Mouse (Mus musculus) lung, embryonic 14.5 days (tissue): ENCODE results near the gene Tmbim7. TPM values are rescaled to one million over a fixed set of nuclear protein-coding genes. Genes with fewer than 3 reads are reported as not detected.

Source experiments
- ATAC-seq: fragments of 200-750 bp; cut with Nextera tagmentation; 2 replicates; pipeline ENCODE4 v1.8.0; 2017; ENCODE audit warnings: mild to moderate bottlenecking, moderate TSS enrichment, moderate library complexity; ENCODE audit not compliant: insufficient read depth
- DNase-seq: peaks from one replicate; pipeline ENCODE4 v3.0.0-alpha.2; 2015
- H3K27ac ChIP-seq: fragments of 300-500 bp; sonication (generic); 2 replicates; pipeline ENCODE4 v1.5.1; 2014; ENCODE audit warnings: low read depth, mild to moderate bottlenecking, moderate library complexity
- H3K27me3 ChIP-seq: fragments of 300-500 bp; sonication (generic); 2 replicates; pipeline ENCODE4 v1.6.1; 2014; ENCODE audit warnings: low read length, control low read depth; ENCODE audit not compliant: insufficient read depth
- H3K36me3 ChIP-seq: fragments of 300-500 bp; sonication (generic); 2 replicates; pipeline ENCODE4 v1.6.1; 2014; ENCODE audit warnings: control low read depth; ENCODE audit not compliant: insufficient read depth
- H3K4me1 ChIP-seq: fragments of 300-500 bp; sonication (generic); 2 replicates; pipeline ENCODE4 v1.6.1; 2014; ENCODE audit warnings: antibody characterized with exemption, control low read depth; ENCODE audit not compliant: insufficient read depth
- H3K4me2 ChIP-seq: fragments of 300-500 bp; sonication (generic); 2 replicates; pipeline ENCODE4 v1.6.1; 2014; ENCODE audit warnings: mild to moderate bottlenecking
- H3K4me3 ChIP-seq: fragments of 300-500 bp; sonication (generic); 2 replicates; pipeline ENCODE4 v1.5.1; 2014; ENCODE audit warnings: low read depth, low read length
- H3K9ac ChIP-seq: fragments of 300-500 bp; sonication (generic); 2 replicates; pipeline ENCODE4 v1.6.1; 2014
- H3K9me3 ChIP-seq: fragments of 300-500 bp; sonication (generic); 2 replicates; pipeline ENCODE4 v1.6.1; 2016; ENCODE audit warnings: low read depth, low read length, control low read depth
- CTCF ChIP-seq: IDR thresholded peaks from 2 replicates; pipeline ENCODE4 v1.5.1; 2016; ENCODE audit warnings: antibody characterized with exemption, low read depth
- WGBS: fragments of 180-500 bp; shearing (Covaris S2); extraction: QIAGEN DNeasy Blood & Tissue Kit; methylation state at CpG from one replicate; pipeline ENCODE4 v1.1.7; 2014; 5-methylcytosine and 5-hydroxymethylcytosine counted together
- polyA plus RNA-seq: library from polyadenylated mRNA; unstranded; fragments of >200 nt; fragmentation: Nextera tagmentation; extraction: Ambion mirVana; gene quantifications from 2 replicates; pipeline ENCODE4 v1.2.1, GENCODE M21; 2014

Gene Tmbim7
- polyA plus RNA-seq, 1 experiment from 2014 or later, result not detected

GRCm38 (mm10) chr5:3695191-3695590 is 44.2 kb downstream of the Tmbim7 start:
- no peaks in the 10 kb centered on the region for H3K4me1 ChIP-seq
- no peak overlapping the region for H3K9ac ChIP-seq
- 79% methylated on average over 4 of the region's 4 CpGs for WGBS
- H3K27me3 ChIP-seq, result no peaks in the 10 kb centered on the region
- H3K36me3 ChIP-seq, result peaks cover 38% of the 10 kb centered on the region
- H3K4me2 ChIP-seq, result no peak overlapping the region
- no peaks in the 10 kb centered on the region for H3K9me3 ChIP-seq
- no peak for DNase-seq
- H3K4me3 ChIP-seq, result no peak overlapping the region
- no peak for TF ChIP-seq CTCF
- H3K27ac ChIP-seq, result no peak overlapping the region
- no peak for ATAC-seq

- 81% methylated on average over 3 of the region's 3 CpGs for WGBS
- no peak overlapping the region for H3K9ac ChIP-seq
- H3K27me3 ChIP-seq, result no peaks in the 10 kb centered on the region
- no peaks in the 10 kb centered on the region for H3K4me1 ChIP-seq
- DNase-seq (no peak), ATAC-seq (no peak)
- no peak overlapping the region for H3K27ac ChIP-seq
- no peak overlapping the region for H3K4me3 ChIP-seq
- no peaks in the 10 kb centered on the region for H3K9me3 ChIP-seq
- no peak for TF ChIP-seq CTCF
- no peak overlapping the region for H3K4me2 ChIP-seq
- peaks cover 42% of the 10 kb centered on the region for H3K36me3 ChIP-seq
Observed at GRCm38 (mm10) chr5:3696031-3696430, 45.0 kb downstream of the Tmbim7 start.

- WGBS, result 90% methylated on average over 5 of the region's 5 CpGs
- Histone ChIP-seq H3K4me3 (no peak overlapping the region), H3K9ac (no peak overlapping the region), H3K27ac (no peak overlapping the region), H3K36me3 (peaks cover 27% of the 10 kb centered on the region; the same call in 1 of the 2 replicates), H3K4me2 (no peak overlapping the region), H3K4me1 (no peaks in the 10 kb centered on the region), H3K27me3 (no peaks in the 10 kb centered on the region), H3K9me3 (no peaks in the 10 kb centered on the region)
- no peak for DNase-seq
- TF ChIP-seq CTCF, result no peak
- ATAC-seq, result no peak
Observed at GRCm38 (mm10) chr5:3700025-3700424, 49.0 kb downstream of the Tmbim7 start.

GRCm38 (mm10) chr5:3702180-3702579 is 51.2 kb downstream of the Tmbim7 start:
- 92% methylated on average over 4 of the region's 4 CpGs for WGBS
- H3K27ac ChIP-seq, result no peak overlapping the region
- no peaks in the 10 kb centered on the region for H3K9me3 ChIP-seq
- H3K27me3 ChIP-seq, result no peaks in the 10 kb centered on the region
- ATAC-seq (no peak), DNase-seq (no peak)
- no peak overlapping the region for H3K4me3 ChIP-seq
- no peak overlapping the region for H3K9ac ChIP-seq
- no peak overlapping the region for H3K4me2 ChIP-seq
- no peaks in the 10 kb centered on the region for H3K4me1 ChIP-seq
- TF ChIP-seq CTCF, result no peak
- H3K36me3 ChIP-seq, result peaks cover 26% of the 10 kb centered on the region; the same call in 1 of the 2 replicates

GRCm38 (mm10) chr5:3715800-3716199 is 64.8 kb downstream of the Tmbim7 start:
- 93% methylated on average over 5 of the region's 5 CpGs for WGBS
- Histone ChIP-seq H3K9ac (no peak overlapping the region), H3K36me3 (peaks cover 34% of the 10 kb centered on the region), H3K4me3 (no peak overlapping the region), H3K27ac (no peak overlapping the region), H3K4me1 (no peaks in the 10 kb centered on the region), H3K4me2 (no peak overlapping the region), H3K27me3 (no peaks in the 10 kb centered on the region), H3K9me3 (no peaks in the 10 kb centered on the region)
- DNase-seq (no peak), ATAC-seq (no peak)
- TF ChIP-seq CTCF, result no peak

- no peak overlapping the region for H3K27ac ChIP-seq
- TF ChIP-seq CTCF, result no peak
- ATAC-seq, result no peak
- WGBS, result 91% methylated on average over 4 of the region's 4 CpGs
- H3K27me3 ChIP-seq, result no peaks in the 10 kb centered on the region
- no peaks in the 10 kb centered on the region for H3K4me1 ChIP-seq
- no peak overlapping the region for H3K4me3 ChIP-seq
- peaks cover 29% of the 10 kb centered on the region for H3K36me3 ChIP-seq
- H3K4me2 ChIP-seq, result no peak overlapping the region
- H3K9ac ChIP-seq, result no peak overlapping the region
- DNase-seq, result no peak
- no peaks in the 10 kb centered on the region for H3K9me3 ChIP-seq
Observed at GRCm38 (mm10) chr5:3719371-3719770, 68.4 kb downstream of the Tmbim7 start.

DNA sequence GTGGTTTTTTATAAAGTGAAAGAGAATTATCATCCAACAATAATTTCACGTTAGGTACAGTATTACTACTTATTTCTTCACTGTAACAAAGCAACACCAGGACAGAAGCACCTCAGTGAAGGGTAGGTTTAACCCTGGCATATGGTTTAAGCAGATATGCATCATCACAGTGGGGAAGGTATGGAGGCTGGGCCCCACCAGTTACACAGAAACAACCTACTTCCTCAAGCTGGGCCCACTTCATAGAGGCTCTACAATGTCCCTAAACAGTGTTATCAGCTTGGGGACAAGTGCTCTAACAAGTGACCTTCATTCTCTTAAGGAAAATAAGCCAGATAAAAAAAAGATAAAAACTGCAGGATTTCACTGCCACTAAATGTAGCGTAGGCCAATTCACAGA is 71.9 kb downstream of the Tmbim7 start:
- Histone ChIP-seq H3K27me3 (no peaks in the 10 kb centered on the region), H3K9me3 (no peaks in the 10 kb centered on the region), H3K4me3 (no peak overlapping the region), H3K4me1 (no peaks in the 10 kb centered on the region), H3K4me2 (no peak overlapping the region), H3K27ac (no peak overlapping the region), H3K36me3 (peaks cover 30% of the 10 kb centered on the region), H3K9ac (no peak overlapping the region)
- TF ChIP-seq CTCF, result no peak
- no peak for DNase-seq
- no peak for ATAC-seq
- WGBS, result 85% methylated on average over 2 of the region's 2 CpGs

DNA sequence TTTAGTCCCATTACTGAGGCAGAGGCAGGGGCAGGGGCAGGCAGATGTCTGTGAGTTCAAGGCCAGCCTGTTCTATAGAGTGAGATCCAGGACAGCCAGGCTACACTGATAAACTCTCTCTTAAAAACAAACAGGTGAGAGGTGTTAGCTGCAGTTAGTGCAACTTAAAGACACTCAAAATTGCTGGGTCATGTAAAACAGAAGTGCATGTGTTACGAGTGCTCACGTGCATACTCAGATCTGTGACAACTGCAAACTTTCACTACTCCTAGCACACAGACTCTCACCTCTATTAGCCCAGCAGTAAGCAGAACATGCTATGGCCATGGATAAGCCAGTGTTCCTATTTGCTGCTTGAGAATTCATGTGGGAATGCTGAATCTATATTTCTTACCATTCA is 72.4 kb downstream of the Tmbim7 start:
- H3K9me3 ChIP-seq, result no peaks in the 10 kb centered on the region
- no peak for ATAC-seq
- H3K4me3 ChIP-seq, result no peak overlapping the region
- H3K36me3 ChIP-seq, result peaks cover 32% of the 10 kb centered on the region
- no peak overlapping the region for H3K4me2 ChIP-seq
- DNase-seq, result no peak
- no peaks in the 10 kb centered on the region for H3K4me1 ChIP-seq
- WGBS, result 84% methylated on average over 2 of the region's 2 CpGs
- TF ChIP-seq CTCF, result no peak
- H3K27ac ChIP-seq, result no peak overlapping the region
- no peak overlapping the region for H3K9ac ChIP-seq
- H3K27me3 ChIP-seq, result no peaks in the 10 kb centered on the region
